Mouse (Mus musculus) B cell, adult (primary cell): ENCODE measurements around the gene Ddx19a. TPM values are rescaled to one million over a fixed set of nuclear protein-coding genes. Genes with fewer than 3 reads are reported as not detected.

ENCODE experiments used
- total RNA-seq: library from RNA; stranded (reverse); gene quantifications from 4 replicates; pipeline ENCODE4 v1.2.4, GENCODE M21; 2023; ENCODE audit not compliant: inconsistent age

Gene Ddx19a
- total RNA-seq = 66.6 to 80.9 TPM (median 72.9 TPM) in 4 replicates

GRCm38 (mm10) chr8:110997547-110998531 lies at the start of gene Ddx19a:
TSS of gene Ddx19a (minus strand) at chr8:110997800.

GRCm38 (mm10) chr8:111032916-111033315 lies 35.3 kb upstream of the Ddx19a start, which contains the start of gene Aars:
TSS of gene Aars (plus strand) at chr8:111033144.

GRCm38 (mm10) chr8:111031572-111031971 lies 34.0 kb upstream of the Ddx19a start, which contains the start of gene Ddx19b:
TSS of gene Ddx19b (minus strand) at chr8:111031751.

Other genes starting within 250 kb of the Ddx19a start
- not detected in 4 replicates for gene Il34, start 191.9 kb downstream of the Ddx19a start, total RNA-seq
- gene Cog4, start 151.2 kb downstream of the Ddx19a start, total RNA-seq = 58.3 to 72.9 TPM (median 65.8 TPM) in 4 replicates
- 185 to 189 TPM (median 186 TPM) in 4 replicates for gene Sf3b3, start 151.0 kb downstream of the Ddx19a start, total RNA-seq
- gene Fuk, start 95.3 kb downstream of the Ddx19a start, total RNA-seq = 14.7 to 19.4 TPM (median 15.3 TPM) in 4 replicates
- gene St3gal2, start 77.9 kb downstream of the Ddx19a start, total RNA-seq = 23.5 to 28.3 TPM (median 25.2 TPM) in 4 replicates
- 18.4 to 21.5 TPM (median 20.9 TPM) in 4 replicates for gene Ddx19b, start 34.0 kb upstream of the Ddx19a start, total RNA-seq
- 42.3 to 53.4 TPM (median 49.3 TPM) in 4 replicates for gene Aars, start 35.3 kb upstream of the Ddx19a start, total RNA-seq
- 4.5 to 16.8 TPM (median 6.8 TPM) in 4 replicates for gene Exosc6, start 58.5 kb upstream of the Ddx19a start, total RNA-seq
- gene Clec18a, start 94.6 kb upstream of the Ddx19a start, total RNA-seq = not detected in 4 replicates
- gene Pdpr, start 96.8 kb upstream of the Ddx19a start, total RNA-seq = 20.4 to 24.2 TPM (median 22.6 TPM) in 4 replicates